Mouse (Mus musculus): ENCODE measurements around the gene Trim58.

The Trim58 gene

DNA sequence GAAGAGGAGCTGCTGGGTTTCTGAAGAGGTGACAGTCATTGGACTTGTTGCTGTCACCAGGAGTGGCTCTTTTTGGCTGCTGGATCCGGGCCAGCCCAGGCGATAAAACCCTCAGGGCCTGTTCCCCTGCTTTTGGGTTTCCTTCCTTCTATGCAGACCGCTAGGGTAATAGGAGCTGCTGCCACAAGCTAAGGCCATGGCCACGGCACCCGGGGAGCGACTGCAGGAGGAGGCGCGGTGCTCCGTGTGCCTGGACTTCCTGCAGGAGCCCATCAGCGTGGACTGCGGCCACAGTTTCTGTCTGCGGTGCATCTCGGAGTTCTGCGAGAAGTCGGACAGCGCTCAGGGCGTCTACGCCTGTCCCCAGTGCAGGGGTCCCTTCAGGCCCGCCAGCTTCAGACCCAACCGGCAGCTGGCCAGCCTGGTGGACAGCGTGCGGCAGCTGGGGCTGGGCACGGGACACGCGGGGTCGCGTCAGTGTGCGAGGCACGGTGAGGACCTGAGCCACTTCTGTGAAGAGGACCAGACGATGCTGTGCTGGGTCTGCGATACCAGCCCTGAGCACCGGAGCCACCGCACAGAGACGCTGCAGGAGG is at the start of gene Trim58:
Trim58 (plus strand) TSS at position 194 of the 596 bp plus-strand sequence.
- DNase-seq (ENCODE audit: low spot score in 2 of 2): no peak

GRCm38 (mm10) chr11:58594814-58595213 is 45.5 kb upstream of the Trim58 start, which contains the start of gene Olfr324:
TSS of gene Olfr324 (plus strand) at chr11:58595114.
- DNase-seq (ENCODE audit: low spot score in 2 of 2): no peak

DNA sequence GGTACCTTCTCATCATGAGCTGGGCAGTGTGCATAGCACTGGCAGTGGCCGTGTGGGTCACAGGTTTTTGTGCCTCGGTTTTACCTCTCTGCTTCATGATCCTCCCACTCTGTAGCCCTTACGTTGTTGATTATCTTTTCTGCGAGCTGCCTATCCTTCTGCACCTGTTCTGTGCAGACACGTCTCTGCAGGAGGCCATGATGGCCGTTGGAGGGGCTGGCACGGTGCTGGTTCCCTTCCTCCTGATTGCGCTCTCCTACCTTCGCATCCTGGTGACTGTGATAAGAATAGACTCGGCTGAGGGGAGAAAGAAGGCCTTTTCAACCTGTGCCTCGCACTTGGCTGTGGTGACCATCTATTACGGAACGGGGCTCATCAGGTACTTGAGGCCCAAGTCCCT is 42.4 kb upstream of the Trim58 start:
- no peak for DNase-seq (ENCODE audit: low spot score in 2 of 2)

DNA sequence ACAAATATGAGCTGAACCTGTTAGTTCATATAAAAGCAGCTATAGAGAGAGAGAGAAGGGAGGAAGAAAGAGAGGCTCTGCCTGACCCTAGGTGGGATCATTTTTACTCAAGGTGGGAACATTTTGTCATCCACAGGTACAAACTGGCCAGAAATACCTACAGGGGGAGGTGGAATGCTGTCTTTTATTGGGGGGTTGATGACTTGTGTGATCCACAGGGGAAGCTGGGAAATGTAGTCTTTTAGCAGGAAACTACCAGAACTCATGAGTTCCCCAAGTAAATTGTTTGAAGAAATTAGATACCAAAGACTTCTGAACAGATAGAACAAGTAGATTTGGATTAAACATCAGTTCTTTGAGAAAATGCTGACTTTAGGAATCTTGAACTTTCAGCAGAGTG is 38.2 kb upstream of the Trim58 start:
- no peak for DNase-seq (ENCODE audit: low spot score in 2 of 2)

DNA sequence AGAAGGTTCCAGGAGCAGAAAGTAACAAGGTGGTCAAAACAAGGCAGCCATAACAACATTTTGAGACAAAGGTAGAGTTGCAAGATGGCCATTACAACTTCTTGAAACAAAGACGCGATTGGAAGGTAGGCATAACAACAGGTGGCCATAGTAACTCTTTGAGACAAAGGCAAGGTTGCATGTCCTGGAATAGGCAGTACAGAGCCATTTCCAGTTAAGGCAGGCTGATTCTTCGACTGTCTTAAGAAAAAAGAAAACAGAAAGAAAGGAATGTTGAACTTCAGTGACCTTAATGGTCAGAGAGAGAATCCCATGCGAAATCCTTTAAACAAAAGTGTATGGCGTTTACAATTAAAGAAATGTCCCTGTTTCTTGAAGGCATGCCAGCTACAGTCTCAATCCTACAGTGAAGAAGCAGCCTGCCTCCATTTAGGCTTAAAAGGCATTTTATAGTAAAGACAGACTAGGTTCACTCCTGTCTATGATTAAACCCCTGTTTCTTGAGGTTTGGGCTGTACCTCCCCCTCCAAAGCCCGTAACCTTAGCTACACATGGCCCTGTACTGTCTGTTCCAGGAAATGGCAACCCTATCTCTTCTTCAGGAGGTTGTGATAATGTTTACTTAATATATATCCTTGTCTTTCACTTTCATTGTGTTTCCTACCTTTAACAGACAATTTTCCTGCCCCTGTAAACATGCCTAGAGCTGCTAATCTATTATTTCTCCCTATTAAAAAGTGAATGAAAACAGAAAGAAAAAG is 37.3 kb upstream of the Trim58 start:
- DNase-seq (ENCODE audit: low spot score in 2 of 2): no peak

- no peak for DNase-seq (ENCODE audit: low spot score in 2 of 2)
These were observed 35.6 kb upstream of the Trim58 start for GRCm38 (mm10) chr11:58604688-58605087.

GRCm38 (mm10) chr11:58605228-58605627 is 35.0 kb upstream of the Trim58 start:
- DNase-seq (ENCODE audit: low spot score in 2 of 2): no peak

- DNase-seq (ENCODE audit: low spot score in 2 of 2): no peak
These were observed 33.9 kb upstream of the Trim58 start for GRCm38 (mm10) chr11:58606177-58606919.

GRCm38 (mm10) chr11:58607030-58607429 is 33.2 kb upstream of the Trim58 start:
- DNase-seq (ENCODE audit: low spot score in 2 of 2): no peak

DNA sequence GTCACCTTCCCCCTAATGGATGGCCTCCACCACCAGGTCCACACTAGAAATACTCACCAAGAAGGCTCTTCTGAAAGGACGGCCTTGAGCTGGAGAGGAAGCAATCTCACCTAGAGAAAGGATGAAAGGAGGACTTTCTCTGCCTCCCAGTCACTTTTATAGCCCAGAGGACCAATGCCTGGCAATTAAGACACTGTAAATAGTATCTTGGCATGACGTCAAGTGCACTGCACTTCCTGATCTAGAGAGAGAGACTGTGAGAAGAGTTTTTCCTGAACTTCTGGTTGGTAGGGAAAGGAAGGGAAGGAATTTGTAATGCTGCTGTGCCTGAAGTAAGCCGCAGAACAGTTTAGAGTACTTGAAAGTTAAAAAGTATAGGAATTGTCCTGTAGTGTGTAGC is 26.9 kb upstream of the Trim58 start:
- no peak for DNase-seq (ENCODE audit: low spot score in 2 of 2)

- DNase-seq (ENCODE audit: low spot score in 2 of 2): no peak
These were observed 25.7 kb upstream of the Trim58 start for GRCm38 (mm10) chr11:58614526-58614925.

GRCm38 (mm10) chr11:58615975-58616374 is 24.3 kb upstream of the Trim58 start, which contains the start of gene 2210407C18Rik:
TSS of gene 2210407C18Rik (minus strand) at chr11:58616075.
- no peak for DNase-seq (ENCODE audit: low spot score in 2 of 2)

DNA sequence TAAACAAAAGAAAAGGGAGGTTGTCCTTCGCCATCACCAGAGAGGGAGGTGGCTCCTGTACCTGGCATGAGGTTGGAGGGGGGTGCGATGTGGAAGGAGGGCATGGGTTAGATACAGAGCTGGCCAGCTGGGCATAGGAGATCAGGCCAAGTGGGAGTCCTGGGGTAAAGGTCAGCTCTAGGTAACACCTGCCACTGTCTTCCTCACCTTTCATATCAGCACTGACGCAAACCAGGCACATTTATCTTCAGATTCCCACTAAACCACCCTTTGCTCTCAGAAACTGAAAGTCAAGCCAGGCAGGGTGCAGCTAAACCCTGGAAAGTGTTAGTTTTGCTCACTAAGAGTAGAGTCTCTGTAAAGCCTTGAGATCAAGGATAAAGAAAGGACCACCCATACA is 21.9 kb upstream of the Trim58 start:
- no peak for DNase-seq (ENCODE audit: low spot score in 2 of 2)

- no peak for DNase-seq (ENCODE audit: low spot score in 2 of 2)
These were observed 21.5 kb upstream of the Trim58 start for GRCm38 (mm10) chr11:58618793-58619192.

DNA sequence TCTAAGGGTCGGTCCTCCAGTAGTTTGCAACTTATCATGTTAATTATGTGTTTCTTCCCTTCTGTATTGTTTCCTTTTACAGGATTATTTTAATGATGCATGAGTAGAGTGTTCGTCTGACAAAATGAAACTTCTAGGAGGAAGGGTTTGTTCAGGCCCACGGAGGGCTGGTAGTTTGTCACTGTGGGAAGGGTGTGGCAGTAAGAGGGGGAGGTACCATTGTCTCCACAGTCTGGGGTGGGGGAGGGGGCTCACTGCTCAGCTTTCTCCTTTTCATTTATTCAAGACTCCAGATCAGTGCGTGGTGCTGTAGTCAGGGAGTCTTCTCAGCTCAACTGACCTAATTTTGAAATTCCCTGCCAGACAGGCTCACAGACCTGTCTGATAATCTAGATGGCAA is 14.1 kb upstream of the Trim58 start:
- DNase-seq (ENCODE audit: low spot score in 2 of 2): no peak

GRCm38 (mm10) chr11:58630401-58630800 is 9.9 kb upstream of the Trim58 start, which contains the start of gene Olfr323:
TSS of gene Olfr323 (minus strand) at chr11:58630501.
- DNase-seq (ENCODE audit: low spot score in 2 of 2): no peak

GRCm38 (mm10) chr11:58634878-58635277 is 5.4 kb upstream of the Trim58 start:
- no peak for DNase-seq (ENCODE audit: low spot score in 2 of 2)

DNA sequence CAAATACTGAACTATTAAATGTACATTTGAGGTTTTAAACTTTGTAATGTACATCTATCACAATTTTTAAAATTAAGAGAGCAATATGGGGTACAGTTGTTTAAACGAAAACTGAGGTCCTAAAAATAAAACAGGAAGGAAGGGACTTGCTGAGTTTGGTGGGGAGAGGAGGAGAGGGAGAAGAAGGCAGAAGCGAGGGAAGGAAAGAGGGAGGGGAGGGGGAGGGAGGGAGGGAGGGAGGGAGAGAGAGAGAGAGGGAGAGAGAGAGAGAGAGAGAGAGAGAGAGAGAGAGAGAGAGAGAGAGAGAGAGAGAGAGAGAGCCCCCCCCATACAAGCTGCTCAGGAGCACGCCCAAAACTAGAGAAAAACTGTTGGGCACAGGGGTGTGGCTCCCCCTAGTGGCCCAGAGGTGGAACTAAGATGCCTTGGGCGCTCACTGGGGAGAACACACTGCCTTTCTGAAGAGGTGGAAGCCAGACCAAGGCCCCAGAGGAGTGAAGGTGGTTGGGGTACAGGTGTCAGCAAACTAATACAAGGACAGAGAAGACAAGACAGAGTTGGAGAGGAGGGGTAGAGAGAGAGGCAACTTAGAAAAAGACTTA is 3.8 kb upstream of the Trim58 start:
- peak in 1 of 2 experiments; percentile 13 for DNase-seq (ENCODE audit: low spot score in 2 of 2)

DNA sequence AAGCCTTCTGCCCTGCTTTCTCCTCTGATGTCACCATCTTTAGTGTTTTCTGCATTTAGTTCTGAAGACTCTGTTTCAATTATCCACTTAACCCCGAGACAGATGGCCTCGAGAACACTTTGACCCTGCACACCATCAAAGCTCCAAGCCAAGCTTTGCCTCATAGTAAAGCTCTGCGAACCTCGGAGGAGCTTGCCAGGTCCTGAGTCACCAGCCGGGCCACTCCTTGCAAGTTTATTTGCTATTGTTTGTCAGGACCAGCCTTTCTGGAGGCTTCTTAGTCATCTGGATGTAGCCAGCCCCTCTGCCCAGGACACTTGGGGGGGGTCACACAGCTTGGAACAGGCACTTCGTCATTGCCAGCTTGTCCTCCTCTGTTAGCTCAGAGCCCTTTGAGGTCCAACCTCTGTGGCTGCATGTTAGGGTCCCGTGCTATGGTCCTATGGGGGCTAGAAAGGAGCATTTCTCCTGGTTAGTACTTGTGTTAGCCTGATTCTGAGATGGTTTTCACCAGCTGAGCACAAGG is 2.0 kb upstream of the Trim58 start:
- no peak for DNase-seq (ENCODE audit: low spot score in 2 of 2)

DNA sequence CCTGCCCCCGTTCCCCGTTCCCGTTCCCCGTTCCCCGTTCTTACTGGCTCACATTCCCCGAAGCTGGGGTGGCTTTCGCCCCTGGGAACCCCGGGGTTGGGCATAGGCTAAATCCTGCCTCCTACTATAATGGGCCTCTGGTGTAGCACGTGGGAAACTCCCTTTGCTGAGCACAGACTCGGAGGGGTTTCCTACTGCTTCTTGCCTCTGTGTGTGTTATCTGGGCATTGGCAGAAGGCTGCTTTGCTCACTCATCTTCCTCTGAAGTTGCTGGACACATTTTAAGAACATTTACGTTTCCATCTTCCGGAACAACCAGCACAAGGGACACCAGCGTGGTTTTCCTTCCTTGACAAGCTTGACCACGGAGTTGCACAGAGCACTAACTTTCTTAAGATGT is 792 bp downstream of the Trim58 start:
- no peak for DNase-seq (ENCODE audit: low spot score in 2 of 2)

DNA sequence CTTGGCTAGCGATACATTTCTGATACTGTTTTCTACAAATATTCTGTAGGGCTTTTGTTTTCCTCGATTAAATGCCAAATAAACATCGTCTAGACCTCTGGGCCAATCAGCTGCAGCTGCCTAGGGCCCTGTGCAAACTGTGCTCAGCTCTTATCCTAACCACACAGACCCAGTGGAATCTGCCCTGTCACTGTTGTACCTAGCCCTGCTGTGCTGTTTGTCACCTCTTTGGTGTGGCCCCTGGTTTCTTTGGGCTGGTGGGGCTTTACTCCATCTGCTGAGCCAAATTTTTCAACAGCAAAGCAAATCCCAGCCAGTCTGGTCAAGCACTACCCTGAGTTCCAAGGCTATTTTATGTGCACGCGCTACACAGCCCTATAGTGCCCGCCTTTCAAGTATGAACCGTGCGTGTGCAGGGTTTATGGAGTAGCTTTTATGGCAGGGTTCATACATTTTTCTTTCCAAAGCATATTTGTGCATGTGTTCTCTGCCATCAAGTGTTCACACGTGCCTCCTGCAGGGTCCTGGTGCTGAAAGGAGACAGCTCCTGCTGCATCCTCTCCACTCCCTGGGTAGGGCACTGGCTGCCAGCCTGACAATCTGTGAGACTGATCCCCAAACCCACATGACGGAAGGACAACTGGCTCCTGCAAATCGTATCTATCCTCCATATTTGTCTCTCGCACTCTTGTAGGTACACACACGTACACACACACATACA is 1.5 kb downstream of the Trim58 start:
- no peak for DNase-seq (ENCODE audit: low spot score in 2 of 2)
